Mouse (Mus musculus): Measurements from ENCODE around the gene Ugt1a10. TPM values are rescaled to one million over a fixed set of nuclear protein-coding genes. Genes with fewer than 3 reads are reported as not detected.

The Ugt1a10 gene
- polyA plus RNA-seq, 2 experiments = not detected

- Histone ChIP-seq H3K4me1 (ENCODE audit: control insufficient read depth, insufficient read depth, low read length) (no peaks in the 10 kb centered on the region), H3K27me3 (ENCODE audit: control insufficient read depth, insufficient read depth, low read length) (no peaks in the 10 kb centered on the region), H3K9me3 (ENCODE audit: control insufficient read depth, low read length) (peaks cover 87% of the 10 kb centered on the region), H3K4me3 (replicated peaks; ENCODE audit: low read length) (no peak overlapping the region), H3K27ac (replicated peaks; ENCODE audit: low read depth, low read length) (no peak overlapping the region), H3K9ac (ENCODE audit: low read depth, low read length, severe bottlenecking) (no peak overlapping the region), H3K36me3 (ENCODE audit: control insufficient read depth, insufficient read depth, low read length) (no peaks in the 10 kb centered on the region), H3K4me2 (replicated peaks; ENCODE audit: low read depth, low read length, severe bottlenecking) (no peak overlapping the region)
- 48% methylated on average over 2 of the region's 2 CpGs for WGBS
- ATAC-seq (ENCODE audit: low FRiP score, low read depth) = no peak
- DNase-seq (ENCODE audit: low spot score) = no peak
- TF ChIP-seq POLR2A (IDR thresholded peaks at IDR 0.05; ENCODE audit: borderline replicate concordance, extremely low read depth, insufficient read depth, insufficient read length) = no peak
Measured at GRCm38 (mm10) chr1:88247660-88248059, 192.5 kb downstream of the Ugt1a10 start.

DNA sequence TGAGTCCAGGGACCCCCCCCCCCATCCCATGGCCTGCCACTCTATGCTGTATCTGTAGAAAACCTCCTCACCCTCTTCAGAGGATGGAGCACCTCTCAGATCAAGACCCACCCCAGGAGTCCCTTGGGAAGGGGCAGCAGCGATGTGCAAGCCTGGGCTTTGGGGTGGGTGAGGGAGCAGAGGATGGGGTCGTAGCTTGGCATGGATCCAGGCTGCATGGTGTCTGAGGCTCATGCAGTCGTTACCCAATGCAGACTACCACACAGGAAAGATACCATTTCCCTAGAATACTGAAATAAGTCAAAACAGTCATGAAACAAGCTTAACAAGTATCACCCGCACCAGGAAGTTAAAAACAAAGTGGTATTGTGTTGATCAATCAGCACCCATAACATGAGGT lies 193.5 kb downstream of the Ugt1a10 start:
- DNase-seq (ENCODE audit: low spot score) = no peak
- Histone ChIP-seq H3K36me3 (ENCODE audit: control insufficient read depth, insufficient read depth, low read length) (no peaks in the 10 kb centered on the region), H3K4me2 (replicated peaks; ENCODE audit: low read depth, low read length, severe bottlenecking) (no peak overlapping the region), H3K4me1 (ENCODE audit: control insufficient read depth, insufficient read depth, low read length) (no peaks in the 10 kb centered on the region), H3K9me3 (ENCODE audit: control insufficient read depth, low read length) (peaks cover 87% of the 10 kb centered on the region), H3K9ac (ENCODE audit: low read depth, low read length, severe bottlenecking) (no peak overlapping the region), H3K4me3 (replicated peaks; ENCODE audit: low read length) (no peak overlapping the region), H3K27ac (replicated peaks; ENCODE audit: low read depth, low read length) (no peak overlapping the region), H3K27me3 (ENCODE audit: control insufficient read depth, insufficient read depth, low read length) (no peaks in the 10 kb centered on the region)
- 71% methylated on average over 4 of the region's 4 CpGs for WGBS
- no peak for ATAC-seq (ENCODE audit: low FRiP score, low read depth)
- TF ChIP-seq POLR2A (IDR thresholded peaks at IDR 0.05; ENCODE audit: borderline replicate concordance, extremely low read depth, insufficient read depth, insufficient read length) = no peak

- WGBS = 78% methylated on average over 7 of the region's 7 CpGs
- Histone ChIP-seq H3K9ac (ENCODE audit: low read depth, low read length, severe bottlenecking) (no peak overlapping the region), H3K27me3 (ENCODE audit: control insufficient read depth, insufficient read depth, low read length) (no peaks in the 10 kb centered on the region), H3K9me3 (ENCODE audit: control insufficient read depth, low read length) (peaks cover 83% of the 10 kb centered on the region), H3K27ac (replicated peaks; ENCODE audit: low read depth, low read length) (no peak overlapping the region), H3K4me1 (ENCODE audit: control insufficient read depth, insufficient read depth, low read length) (no peaks in the 10 kb centered on the region), H3K4me2 (replicated peaks; ENCODE audit: low read depth, low read length, severe bottlenecking) (no peak overlapping the region), H3K36me3 (ENCODE audit: control insufficient read depth, insufficient read depth, low read length) (no peaks in the 10 kb centered on the region), H3K4me3 (replicated peaks; ENCODE audit: low read length) (no peak overlapping the region)
- TF ChIP-seq POLR2A (IDR thresholded peaks at IDR 0.05; ENCODE audit: borderline replicate concordance, extremely low read depth, insufficient read depth, insufficient read length) = no peak
- no peak for ATAC-seq (ENCODE audit: low FRiP score, low read depth)
- no peak for DNase-seq (ENCODE audit: low spot score)
Measured at GRCm38 (mm10) chr1:88249596-88249995, 194.4 kb downstream of the Ugt1a10 start.

- no peaks in the 10 kb centered on the region for H3K27me3 ChIP-seq (ENCODE audit: control insufficient read depth, insufficient read depth, low read length)
- H3K9ac ChIP-seq (ENCODE audit: low read depth, low read length, severe bottlenecking) = no peak overlapping the region
- H3K4me1 ChIP-seq (ENCODE audit: control insufficient read depth, insufficient read depth, low read length) = no peaks in the 10 kb centered on the region
- TF ChIP-seq POLR2A (IDR thresholded peaks at IDR 0.05; ENCODE audit: borderline replicate concordance, extremely low read depth, insufficient read depth, insufficient read length) = no peak
- H3K36me3 ChIP-seq (ENCODE audit: control insufficient read depth, insufficient read depth, low read length) = no peaks in the 10 kb centered on the region
- DNase-seq (ENCODE audit: low spot score) (no peak), ATAC-seq (ENCODE audit: low FRiP score, low read depth) (no peak)
- H3K4me3 ChIP-seq (replicated peaks; ENCODE audit: low read length) = no peak overlapping the region
- H3K9me3 ChIP-seq (ENCODE audit: control insufficient read depth, low read length) = peaks cover 83% of the 10 kb centered on the region
- H3K4me2 ChIP-seq (replicated peaks; ENCODE audit: low read depth, low read length, severe bottlenecking) = no peak overlapping the region
- no peak overlapping the region for H3K27ac ChIP-seq (replicated peaks; ENCODE audit: low read depth, low read length)
- 80% methylated on average over 5 of the region's 5 CpGs for WGBS
Measured at GRCm38 (mm10) chr1:88250023-88250422, 194.8 kb downstream of the Ugt1a10 start.

- 74% methylated on average over 8 of the region's 8 CpGs for WGBS
- Histone ChIP-seq H3K9ac (ENCODE audit: low read depth, low read length, severe bottlenecking) (no peak overlapping the region), H3K27me3 (ENCODE audit: control insufficient read depth, insufficient read depth, low read length) (no peaks in the 10 kb centered on the region), H3K4me3 (replicated peaks; ENCODE audit: low read length) (no peak overlapping the region), H3K27ac (replicated peaks; ENCODE audit: low read depth, low read length) (no peak overlapping the region), H3K9me3 (ENCODE audit: control insufficient read depth, low read length) (peaks cover 84% of the 10 kb centered on the region), H3K36me3 (ENCODE audit: control insufficient read depth, insufficient read depth, low read length) (no peaks in the 10 kb centered on the region), H3K4me2 (replicated peaks; ENCODE audit: low read depth, low read length, severe bottlenecking) (no peak overlapping the region), H3K4me1 (ENCODE audit: control insufficient read depth, insufficient read depth, low read length) (no peaks in the 10 kb centered on the region)
- ATAC-seq (ENCODE audit: low FRiP score, low read depth) (no peak), DNase-seq (ENCODE audit: low spot score) (no peak)
- no peak for TF ChIP-seq POLR2A (IDR thresholded peaks at IDR 0.05; ENCODE audit: borderline replicate concordance, extremely low read depth, insufficient read depth, insufficient read length)
Measured at GRCm38 (mm10) chr1:88253106-88253505, 197.9 kb downstream of the Ugt1a10 start.

DNA sequence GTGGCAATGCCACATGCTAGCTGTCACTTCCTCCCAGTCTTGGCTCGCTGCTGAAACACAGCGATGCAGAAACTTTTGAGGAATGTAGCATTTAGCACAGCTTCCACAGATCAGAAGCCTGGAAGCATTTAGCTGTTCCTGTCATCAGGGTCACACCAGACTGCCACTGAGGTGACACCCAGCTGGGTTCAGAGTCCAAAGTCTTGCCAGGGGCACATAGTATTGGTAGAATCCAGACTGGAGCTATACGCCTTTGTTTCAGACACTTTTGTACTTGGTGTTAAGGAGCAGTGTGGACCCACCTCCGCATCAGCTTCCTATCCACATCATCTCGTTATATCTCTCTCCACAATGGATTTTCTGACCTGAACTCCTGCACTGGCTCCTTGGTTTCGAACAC lies 198.4 kb downstream of the Ugt1a10 start:
- ATAC-seq (ENCODE audit: low FRiP score, low read depth) (no peak), DNase-seq (ENCODE audit: low spot score) (no peak)
- H3K4me3 ChIP-seq (replicated peaks; ENCODE audit: low read length) = no peak overlapping the region
- H3K4me2 ChIP-seq (replicated peaks; ENCODE audit: low read depth, low read length, severe bottlenecking) = no peak overlapping the region
- H3K4me1 ChIP-seq (ENCODE audit: control insufficient read depth, insufficient read depth, low read length) = no peaks in the 10 kb centered on the region
- H3K9me3 ChIP-seq (ENCODE audit: control insufficient read depth, low read length) = peaks cover 80% of the 10 kb centered on the region
- H3K36me3 ChIP-seq (ENCODE audit: control insufficient read depth, insufficient read depth, low read length) = no peaks in the 10 kb centered on the region
- no peak overlapping the region for H3K9ac ChIP-seq (ENCODE audit: low read depth, low read length, severe bottlenecking)
- H3K27ac ChIP-seq (replicated peaks; ENCODE audit: low read depth, low read length) = no peak overlapping the region
- no peaks in the 10 kb centered on the region for H3K27me3 ChIP-seq (ENCODE audit: control insufficient read depth, insufficient read depth, low read length)
- no peak for TF ChIP-seq POLR2A (IDR thresholded peaks at IDR 0.05; ENCODE audit: borderline replicate concordance, extremely low read depth, insufficient read depth, insufficient read length)
- WGBS = 69% methylated on average over 6 of the region's 6 CpGs
